19 mouse cellular contexts compared by ENCODE assay signal in genomic region chr4:47378716-47379115, GRCm38 (mm10). TPM values are rescaled to one million over a fixed set of nuclear protein-coding genes. Genes with fewer than 3 reads are reported as not detected.
DNase-seq lines count a peak whose midpoint lies in the region; ATAC-seq and TF ChIP-seq lines count a peak whose summit lies in the region.
"Had no signal": no experiment of that assay in that cellular context is flagged by ENCODE, and none has a peak within 500 bp of the region (broad histone marks: within the 10 kb centered on the region; RNA-seq: fewer than 3 reads in every experiment).

No protein-coding gene starts in this region.

- H3K27ac ChIP-seq in lung, embryonic 14.5 days (ENCODE audit: low read depth), result no peak overlapping the region
- H3K27ac ChIP-seq in intestine, postnatal 0 days (ENCODE audit: low read depth, low read length), result no peak overlapping the region
- H3K27ac ChIP-seq: embryonic facial prominence, embryonic 12.5 days; forebrain, embryonic 15.5 days; hindbrain, embryonic 12.5 days had no signal

- no peak overlapping the region for H3K9ac ChIP-seq in lung, embryonic 14.5 days
- no peak overlapping the region for H3K9ac ChIP-seq in intestine, postnatal 0 days (ENCODE audit: low read depth, low read length)
- H3K9ac ChIP-seq: embryonic facial prominence, embryonic 12.5 days; forebrain, embryonic 15.5 days; hindbrain, embryonic 12.5 days had no signal

- WGBS in lung, embryonic 14.5 days, result 15% methylated on average over 1 of the region's 1 CpGs
- 59% methylated on average over 1 of the region's 1 CpGs for WGBS in intestine, postnatal 0 days

- H3K27me3 ChIP-seq in lung, embryonic 14.5 days (ENCODE audit: insufficient read depth, low read length), result no peaks in the 10 kb centered on the region
- H3K27me3 ChIP-seq in intestine, postnatal 0 days (replicated peaks; ENCODE audit: control insufficient read depth, insufficient read depth, low read length), result no peaks in the 10 kb centered on the region
- H3K27me3 ChIP-seq: CH12.LX; embryonic facial prominence, embryonic 12.5 days; forebrain, embryonic 15.5 days; hindbrain, embryonic 12.5 days had no signal

- no peak overlapping the region for H3K4me2 ChIP-seq in lung, embryonic 14.5 days
- H3K4me2 ChIP-seq in intestine, postnatal 0 days (replicated peaks; ENCODE audit: low read depth), result no peak overlapping the region
- H3K4me2 ChIP-seq: embryonic facial prominence, embryonic 12.5 days; forebrain, embryonic 15.5 days; hindbrain, embryonic 12.5 days had no signal

- no peaks in the 10 kb centered on the region for H3K9me3 ChIP-seq in lung, embryonic 14.5 days (ENCODE audit: low read depth, low read length)
- no peaks in the 10 kb centered on the region for H3K9me3 ChIP-seq in intestine, postnatal 0 days (ENCODE audit: control insufficient read depth)
- H3K9me3 ChIP-seq: embryonic facial prominence, embryonic 12.5 days; forebrain, embryonic 15.5 days; hindbrain, embryonic 12.5 days had no signal

- no peak for ATAC-seq in lung, embryonic 14.5 days (ENCODE audit: insufficient read depth)
- peak; percentile 50 for ATAC-seq in granulocyte monocyte progenitor cell, adult 5-6 weeks (replicated peaks; ENCODE audit: poor library complexity, severe bottlenecking)
- no peak for ATAC-seq in intestine, postnatal 0 days
- ATAC-seq: forebrain, embryonic 15.5 days; hindbrain, embryonic 16.5 days had no signal

- H3K36me3 ChIP-seq in lung, embryonic 14.5 days (ENCODE audit: insufficient read depth), result no peaks in the 10 kb centered on the region
- H3K36me3 ChIP-seq in intestine, postnatal 0 days (ENCODE audit: control insufficient read depth, insufficient read depth), result no peaks in the 10 kb centered on the region
- H3K36me3 ChIP-seq: embryonic facial prominence, embryonic 12.5 days; forebrain, embryonic 15.5 days; hindbrain, embryonic 12.5 days had no signal

- peak; percentile 15 for DNase-seq in lung, embryonic 14.5 days
- DNase-seq in lung, postnatal 4 days, result no peak
- DNase-seq in lung, postnatal 36 days, result peak; percentile 36
- no peak for DNase-seq in left cerebral cortex, adult 9 months (ENCODE audit: low spot score in 2 of 2)
- DNase-seq in adrenal gland, postnatal 36 days, result no peak
- DNase-seq: adrenal gland, adult 8-10 months; cerebellum, adult 11-12 months; cerebellum, adult 9-10 months; cerebellum, postnatal 25 days; gastrocnemius, postnatal 14 days; heart, postnatal 10 days; heart, postnatal 4 days had no signal

- no peak overlapping the region for H3K4me3 ChIP-seq in lung, embryonic 14.5 days (ENCODE audit: low read depth, low read length)
- H3K4me3 ChIP-seq in intestine, postnatal 0 days (ENCODE audit: low read depth, low read length), result no peak overlapping the region
- H3K4me3 ChIP-seq: embryonic facial prominence, embryonic 12.5 days; forebrain, embryonic 15.5 days; hindbrain, embryonic 12.5 days had no signal

- no peaks in the 10 kb centered on the region for H3K4me1 ChIP-seq in lung, embryonic 14.5 days (ENCODE audit: insufficient read depth)
- H3K4me1 ChIP-seq in intestine, postnatal 0 days (replicated peaks; ENCODE audit: control insufficient read depth, insufficient read depth, low read length), result no peaks in the 10 kb centered on the region
- H3K4me1 ChIP-seq: embryonic facial prominence, embryonic 12.5 days; forebrain, embryonic 15.5 days; hindbrain, embryonic 12.5 days had no signal

- no peak for TF ChIP-seq CTCF in lung, embryonic 14.5 days (IDR thresholded peaks at IDR 0.05; ENCODE audit: low read depth)
- no peak for TF ChIP-seq CTCF in intestine, postnatal 0 days (IDR thresholded peaks at IDR 0.05; ENCODE audit: low read depth)

RNA-seq across cellular contexts. Expression of gene Tgfbr1, which starts 25.7 kb away (rescaled TPM):
- 36.6 and 38.4 TPM in 2 replicates for polyA plus RNA-seq in lung, embryonic 14.5 days (2014; fragmentation: Nextera tagmentation; extraction: Ambion mirVana)
- total RNA-seq in granulocyte monocyte progenitor cell, adult 5-6 weeks (2014; fragmentation: Nextera tagmentation), result 14.0 and 18.4 TPM in 2 replicates
- total RNA-seq in granulocyte monocyte progenitor cell, adult 5-6 weeks (2017), result 19.1 and 21.8 TPM in 2 replicates
- 9.6 and 9.9 TPM in 2 replicates for polyA plus RNA-seq in intestine, postnatal 0 days (2015; fragmentation: Nextera tagmentation; extraction: Ambion mirVana)
- total RNA-seq in adrenal gland, postnatal 36 days (2021), result 10 to 100 TPM; 34.8 to 40.7 TPM

Comparison
In these comparisons a context has a peak if more than half of its experiments do, and no peak if none do; other contexts are left out.
1. DNase-seq: peak in lung, embryonic 14.5 days (single experiment) and lung, postnatal 36 days (single experiment); none in lung, postnatal 4 days (0 of 2), left cerebral cortex, adult 9 months (0 of 2) and adrenal gland, postnatal 36 days (0 of 2).